Mouse (Mus musculus): ENCODE measurements at regions not wholly inside any gene's neighbourhood (a gene's known extent, or its start where the extent isn't known, plus 50 kb on each side); places are given as distances from the start of the nearest gene placed in this dataset.

DNA sequence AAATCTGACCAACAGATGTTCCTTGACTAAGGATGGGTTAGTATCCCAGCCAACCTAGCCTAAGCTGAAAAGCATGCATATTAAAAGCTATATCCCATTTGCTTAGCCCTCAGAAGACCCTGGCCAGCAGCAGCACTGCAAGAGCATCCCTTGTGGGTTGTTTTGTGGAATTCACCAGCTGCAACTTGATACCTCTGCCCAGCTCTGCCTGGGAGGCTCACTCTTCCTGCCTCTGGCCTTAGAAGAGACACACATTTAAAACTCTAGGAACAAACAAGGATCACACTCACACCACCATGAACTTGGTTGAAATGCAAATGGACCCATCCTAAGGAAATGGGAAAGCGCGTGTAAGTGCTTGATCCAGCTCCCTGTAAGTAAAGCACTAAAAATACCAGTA lies 107.7 kb upstream of the Arl4c start:
- DNase-seq (ENCODE audit: low spot score): no peak

DNA sequence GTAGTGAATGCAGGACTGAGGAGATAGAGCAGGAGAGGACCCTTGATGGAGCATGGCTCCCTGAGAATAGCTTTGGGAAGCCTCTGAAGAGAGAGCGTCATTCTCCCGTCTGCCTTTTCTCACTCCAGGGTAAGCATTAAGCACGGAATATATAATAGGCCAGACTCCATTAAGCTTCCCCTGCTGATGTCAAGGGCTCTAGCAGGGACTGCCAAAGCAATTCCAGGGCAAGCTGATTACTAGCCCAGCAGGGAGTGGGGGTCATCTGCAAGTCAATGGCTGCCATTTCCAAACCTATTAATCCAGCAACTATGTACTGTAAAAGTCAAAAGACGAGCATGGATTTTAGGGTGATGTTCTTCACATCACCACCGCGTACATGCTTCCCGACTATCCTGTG lies 111.2 kb upstream of the Arl4c start:
- DNase-seq (ENCODE audit: low spot score): peak; percentile 51

DNA sequence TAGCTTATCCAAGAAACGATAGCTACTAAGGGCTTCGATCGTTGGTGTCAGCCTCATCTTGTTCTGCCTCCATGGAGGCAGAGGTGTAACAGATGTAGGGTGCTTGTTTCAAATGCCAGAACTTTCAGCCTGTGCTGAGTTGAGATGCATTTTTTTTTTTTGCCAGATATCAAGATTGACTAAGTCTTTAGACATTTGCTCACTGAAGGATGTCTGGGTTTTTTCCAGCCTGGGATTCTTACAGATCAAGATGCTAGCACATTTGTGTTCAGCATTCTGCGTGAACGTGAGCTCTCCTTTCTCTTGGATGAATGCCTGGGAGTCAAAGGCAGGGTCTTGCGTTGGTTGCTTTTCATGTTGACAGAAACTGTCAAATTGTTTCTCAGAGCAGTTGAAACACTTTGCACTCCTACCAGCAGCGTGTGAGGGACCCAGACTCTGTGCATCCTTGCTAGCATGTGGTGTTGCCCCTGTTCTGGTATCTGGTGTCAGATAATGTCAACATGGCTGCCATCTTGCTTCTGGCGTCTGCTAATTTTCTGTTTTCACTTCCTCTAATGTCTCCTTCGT lies 114.4 kb upstream of the Arl4c start:
- no peak for DNase-seq (ENCODE audit: low spot score)

DNA sequence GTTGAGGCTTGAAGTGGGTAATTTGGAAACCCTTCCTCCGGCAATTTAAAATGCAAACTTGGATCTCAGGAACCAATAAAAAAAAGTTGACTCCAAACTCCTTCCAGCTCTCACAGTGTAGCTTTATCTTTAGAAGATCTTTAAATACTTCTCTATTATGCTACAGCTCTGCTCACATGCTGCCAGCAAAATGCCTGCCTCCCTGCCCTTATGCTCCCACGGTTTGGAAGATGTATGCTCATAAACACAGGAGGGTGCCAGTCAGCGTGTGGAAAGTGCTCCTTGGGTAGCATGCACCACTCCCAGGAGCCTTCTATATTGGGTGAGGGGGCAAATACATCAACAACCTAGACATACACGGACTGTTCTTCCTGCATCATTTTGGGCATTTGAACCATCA lies 123.2 kb upstream of the Arl4c start:
- DNase-seq (ENCODE audit: low spot score): no peak

DNA sequence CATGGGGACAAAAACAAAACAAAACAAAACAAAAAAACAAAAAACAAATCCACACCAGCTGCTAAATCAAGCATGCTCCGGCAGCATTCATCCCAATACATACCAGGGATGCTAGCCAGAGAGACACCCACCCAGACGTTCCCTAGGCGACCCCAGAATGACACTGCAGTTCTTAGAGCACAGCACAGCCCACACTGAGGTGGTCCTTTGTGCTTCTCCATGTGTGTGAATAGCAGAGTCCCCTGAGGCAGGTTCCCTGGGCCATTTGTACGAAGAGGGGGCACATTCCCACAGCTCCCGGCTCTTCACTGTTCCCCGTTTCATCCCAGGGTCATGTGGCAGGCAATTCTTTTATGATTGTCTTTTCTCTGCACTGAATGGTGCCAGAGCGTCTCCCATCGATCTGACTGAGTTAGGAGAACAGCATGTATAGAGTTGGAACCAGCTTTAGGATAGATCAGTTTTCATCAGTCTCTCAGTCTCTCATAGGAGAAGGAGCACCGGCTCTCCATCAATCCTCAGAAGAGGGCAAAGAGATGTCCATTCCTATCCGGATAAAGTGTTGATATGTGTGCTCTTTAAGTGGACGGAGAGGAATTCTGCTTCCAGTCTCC lies 136.7 kb upstream of the Arl4c start:
- no peak for DNase-seq (ENCODE audit: low spot score)

DNA sequence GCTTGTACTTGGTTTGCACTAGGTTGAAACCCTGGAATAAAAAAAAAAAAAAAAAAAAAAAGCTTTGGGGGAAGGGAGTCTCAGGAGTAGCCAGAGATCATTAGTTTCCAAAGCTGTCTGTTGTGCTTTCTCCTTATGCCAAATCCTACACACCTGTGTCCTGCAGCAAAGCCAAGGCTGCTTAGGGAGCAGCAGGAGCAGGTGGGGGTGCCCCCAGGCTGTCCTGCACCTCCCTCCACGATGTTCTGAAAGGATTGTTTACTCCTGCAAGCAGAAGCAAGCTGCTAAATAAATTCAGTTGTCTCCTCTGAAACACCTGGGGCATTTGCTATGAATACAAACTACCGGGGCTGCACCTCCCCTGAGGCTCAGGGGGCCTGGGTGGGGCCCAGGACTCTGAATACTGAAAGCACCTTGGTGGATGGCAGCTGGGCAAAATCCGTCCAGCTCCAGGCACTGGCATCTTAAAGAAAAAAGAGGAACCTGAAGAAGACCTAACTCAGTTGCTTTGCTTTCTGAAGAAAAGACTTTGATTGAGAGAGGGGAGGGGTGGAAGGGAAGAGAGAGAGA lies 137.5 kb upstream of the Arl4c start:
- DNase-seq (ENCODE audit: low spot score): no peak

DNA sequence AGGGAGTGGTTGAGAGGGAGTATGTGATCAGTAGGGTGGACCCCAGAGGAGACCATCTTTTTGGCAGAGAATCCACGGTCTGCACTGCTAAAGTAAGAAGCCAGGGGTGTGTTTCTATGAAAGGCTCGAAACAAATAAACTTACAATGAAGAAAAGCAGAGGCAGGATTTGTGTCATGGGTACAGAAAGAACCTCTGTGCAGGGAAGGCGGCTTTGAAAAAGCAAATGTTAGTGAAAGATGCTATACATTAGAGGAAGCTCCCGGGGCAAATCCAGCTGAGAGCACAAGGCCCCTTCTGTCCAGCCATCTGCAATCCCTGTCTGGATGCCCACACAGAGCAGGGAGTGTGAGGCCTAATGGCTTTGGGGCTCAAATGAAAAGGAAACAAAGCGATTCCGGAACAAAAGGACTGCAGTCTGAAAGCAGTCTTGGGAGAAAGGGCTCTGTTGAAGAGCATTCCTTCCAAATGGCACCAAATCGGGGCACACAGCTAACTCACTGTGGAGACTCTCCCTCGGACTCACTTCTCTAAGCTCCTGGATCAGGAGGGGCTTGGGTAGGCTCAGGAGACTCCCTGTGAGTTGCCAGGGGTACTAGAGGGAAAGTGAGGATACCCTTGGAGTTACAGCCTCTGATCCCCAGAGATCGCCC lies 138.1 kb upstream of the Arl4c start:
- DNase-seq (ENCODE audit: low spot score): peak; percentile 27

DNA sequence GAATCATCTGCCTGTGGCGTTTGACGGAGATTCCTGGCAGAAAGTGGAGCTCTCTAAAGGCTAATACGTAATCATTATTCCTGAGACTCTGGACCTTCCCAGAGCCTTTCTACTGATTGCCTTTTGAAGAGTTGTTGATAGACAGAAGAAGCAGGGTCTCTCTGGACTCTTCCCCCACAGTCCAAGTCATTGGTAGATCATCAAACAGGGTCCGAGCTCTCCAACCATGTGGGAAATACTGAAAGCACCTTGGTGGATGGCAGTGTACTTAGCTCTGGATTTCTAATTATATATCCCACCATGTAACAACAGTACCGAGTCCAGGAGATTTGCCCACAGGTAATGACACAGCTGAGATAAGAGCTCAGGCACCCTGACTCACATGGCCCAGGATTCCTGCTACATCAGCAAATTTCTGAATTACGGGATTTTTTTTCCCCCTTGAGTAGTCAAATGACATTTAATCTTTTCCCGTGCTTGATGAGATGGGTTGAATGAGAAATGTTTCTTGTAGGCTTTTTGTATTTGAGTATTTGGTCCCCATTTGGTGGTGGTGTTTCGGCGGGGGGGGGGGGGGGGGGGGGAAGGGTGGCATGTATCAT lies 139.1 kb upstream of the Arl4c start:
- no peak for DNase-seq (ENCODE audit: low spot score)

DNA sequence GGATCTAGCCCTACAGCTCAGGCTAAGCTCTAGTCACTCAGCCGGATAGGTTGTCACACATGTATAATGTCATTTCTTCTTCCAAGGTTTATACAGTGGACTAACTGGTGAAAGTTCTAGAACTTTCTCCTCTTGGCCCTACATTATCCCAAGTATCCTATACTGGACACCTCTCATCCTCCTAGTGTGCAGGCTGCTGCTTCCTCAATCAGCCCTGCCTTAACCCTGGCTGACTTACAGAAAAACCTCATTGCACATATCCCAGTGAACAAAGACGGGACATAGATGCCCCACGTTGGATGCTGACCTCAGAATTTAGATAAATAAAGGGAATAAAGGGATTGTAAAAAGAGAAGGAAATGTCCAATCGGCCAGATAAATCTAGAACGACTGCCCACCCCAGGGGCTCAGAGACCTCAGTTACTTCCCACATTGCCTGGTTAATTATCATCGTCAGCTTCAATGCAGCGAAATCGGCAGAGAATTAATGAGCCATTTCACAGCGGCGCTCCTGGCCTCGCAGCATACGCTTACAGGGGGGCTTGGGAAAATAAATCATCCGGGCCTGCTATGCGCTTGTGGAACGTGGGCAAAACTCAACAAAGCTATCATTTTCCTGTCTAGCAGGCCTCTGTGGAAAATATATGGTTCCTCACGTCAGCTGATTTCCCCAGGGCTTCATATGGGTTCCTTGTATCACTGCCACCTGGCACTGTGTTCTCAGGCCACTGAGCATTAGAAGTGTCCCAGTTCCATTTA lies 145.5 kb upstream of the Arl4c start:
- DNase-seq (ENCODE audit: low spot score): peak; percentile 82

DNA sequence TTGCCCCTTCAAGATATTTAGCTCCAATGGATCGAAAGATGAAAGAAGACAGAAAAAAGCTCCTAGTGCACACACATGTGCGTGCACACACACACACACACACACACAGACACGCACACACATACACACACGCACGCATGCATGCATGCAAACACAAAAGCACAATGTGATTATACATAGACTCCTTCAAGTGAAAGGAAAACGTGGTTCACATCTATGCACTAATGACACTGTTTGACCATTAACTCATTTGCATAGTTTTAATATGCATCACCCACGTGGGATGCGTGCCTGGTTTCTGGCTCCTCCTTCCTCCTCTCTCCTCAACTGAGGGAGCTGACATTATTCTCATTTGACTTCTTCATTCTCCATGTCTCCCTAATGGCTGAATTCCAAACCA lies 146.2 kb upstream of the Arl4c start:
- DNase-seq (ENCODE audit: low spot score): peak; percentile 55

DNA sequence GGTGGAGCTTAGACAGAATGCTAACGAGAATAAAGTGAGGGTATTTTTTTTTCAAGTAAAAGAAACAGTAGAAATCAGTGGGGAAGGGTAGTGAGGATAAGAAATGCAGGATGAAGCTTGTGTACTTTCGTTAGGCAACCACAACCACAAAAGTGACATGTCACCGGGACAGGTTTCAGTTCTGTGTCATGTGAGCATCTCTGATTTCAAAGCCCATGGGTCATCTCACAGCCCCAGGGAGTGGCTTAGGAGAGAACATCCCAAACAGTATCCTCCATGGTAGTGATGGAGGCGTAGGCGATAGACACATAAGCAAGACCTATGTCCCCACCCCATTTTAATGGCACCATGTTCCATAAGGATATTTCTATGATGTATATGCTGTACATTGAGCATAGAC lies 147.4 kb upstream of the Arl4c start:
- no peak for DNase-seq (ENCODE audit: low spot score)

DNA sequence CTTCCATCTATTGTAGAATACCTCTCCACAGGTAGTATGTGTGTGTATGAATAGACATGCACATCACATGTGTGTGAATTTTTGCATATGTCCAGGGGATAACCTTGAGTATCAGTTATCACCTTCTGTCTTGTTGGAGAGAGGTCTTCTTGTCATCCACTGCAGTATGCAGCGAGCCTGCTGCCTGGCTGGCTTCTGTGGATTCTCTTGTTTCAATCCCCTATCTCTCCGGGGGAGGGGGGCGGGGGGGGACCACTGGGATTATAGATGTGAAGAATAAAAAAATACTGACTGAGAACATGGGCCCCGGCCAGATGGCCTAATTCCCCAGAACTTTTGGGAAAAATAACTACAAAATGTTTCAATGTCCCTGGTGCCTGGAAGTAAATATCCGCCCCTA lies 149.9 kb upstream of the Arl4c start:
- no peak for DNase-seq (ENCODE audit: low spot score)

DNA sequence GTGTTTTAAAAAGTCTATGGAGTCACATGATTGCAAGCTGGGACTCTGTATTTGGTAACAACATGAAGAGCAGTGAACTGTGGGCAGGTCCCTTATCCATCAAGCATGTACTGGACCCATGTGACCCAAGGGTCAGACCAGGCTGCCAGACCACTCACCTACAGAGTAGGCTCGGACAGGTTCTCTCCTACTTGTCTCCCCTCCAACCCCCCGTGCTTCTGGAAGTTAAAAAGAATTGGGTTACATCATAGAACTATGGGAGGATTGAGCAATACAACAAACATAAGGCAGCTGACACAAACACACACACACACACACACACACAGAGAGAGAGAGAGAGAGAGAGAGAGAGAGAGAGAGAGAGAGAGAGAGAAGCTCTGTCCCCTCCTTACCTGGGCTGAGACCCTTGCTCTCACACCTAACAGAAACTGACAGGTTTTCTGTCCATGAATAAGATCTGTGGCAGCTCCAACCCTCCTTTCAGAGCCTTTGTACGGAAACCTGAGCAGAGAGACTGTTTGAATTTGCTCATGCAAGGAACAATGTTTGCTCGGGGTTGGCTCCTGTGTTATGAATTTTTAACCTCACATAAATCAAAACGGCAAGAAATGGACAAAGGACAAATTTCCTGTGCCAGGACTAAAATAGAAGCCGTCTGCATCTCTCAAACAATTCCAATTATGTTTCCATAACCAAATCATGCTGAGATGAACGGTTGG lies 159.0 kb upstream of the Arl4c start:
- no peak for DNase-seq (ENCODE audit: low spot score)

DNA sequence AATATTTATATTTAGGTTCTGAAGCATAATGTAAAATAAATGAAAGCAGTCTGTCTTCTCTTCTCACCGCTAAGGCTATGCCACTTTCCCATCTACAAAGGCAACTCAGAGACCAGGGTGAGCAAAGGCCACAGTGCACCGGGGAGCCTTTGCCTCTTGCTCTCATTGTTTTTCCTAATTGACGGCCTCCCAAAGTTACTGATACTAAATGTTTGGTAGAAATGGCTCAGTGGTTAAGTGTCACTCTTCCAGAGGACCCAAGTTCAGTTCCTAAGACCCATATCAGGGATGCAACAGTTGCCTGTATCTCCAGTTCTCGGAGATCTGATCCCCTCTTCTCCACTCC lies 159.5 kb upstream of the Arl4c start:
- no peak for DNase-seq (ENCODE audit: low spot score)

DNA sequence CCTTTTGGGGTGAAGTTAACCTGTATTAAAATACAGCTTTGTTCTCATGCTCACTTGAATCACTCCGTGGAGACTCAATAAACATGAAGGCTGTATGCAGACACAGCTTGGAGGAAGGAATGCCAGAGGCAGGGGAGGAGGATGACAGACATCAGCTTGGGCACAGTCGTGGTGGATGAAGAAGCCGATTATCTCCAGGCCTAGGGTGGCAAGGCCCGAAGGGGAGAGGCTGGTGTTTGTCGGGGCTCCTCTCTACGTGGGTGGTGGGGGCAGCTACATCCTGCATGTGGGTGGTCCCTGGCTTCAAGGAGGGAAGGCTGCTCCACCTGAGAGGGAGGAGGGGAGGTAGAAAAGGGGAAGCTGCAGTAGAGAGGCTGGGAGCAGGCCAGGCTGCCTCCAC lies 163.4 kb upstream of the Arl4c start:
- no peak for DNase-seq (ENCODE audit: low spot score)

DNA sequence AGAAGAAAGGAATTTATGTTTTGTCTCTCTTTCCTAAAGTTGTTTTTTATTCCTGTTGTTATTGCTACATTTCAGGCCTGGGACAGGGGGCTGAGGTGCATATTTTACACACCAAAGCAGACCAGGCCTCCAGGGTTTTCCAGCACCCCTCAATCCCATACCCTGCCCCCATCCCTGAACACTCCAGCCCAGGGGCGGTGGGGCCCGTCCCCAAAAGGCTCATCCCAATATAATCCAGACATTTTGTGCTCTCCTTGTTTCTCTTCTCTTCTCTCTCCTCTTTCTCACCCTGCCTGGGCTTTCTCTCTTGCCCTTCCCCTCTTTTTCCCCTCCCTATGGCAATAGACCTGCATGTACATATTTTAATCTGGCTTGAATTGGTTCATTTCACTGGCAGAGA lies 164.6 kb upstream of the Arl4c start:
- no peak for DNase-seq (ENCODE audit: low spot score)

DNA sequence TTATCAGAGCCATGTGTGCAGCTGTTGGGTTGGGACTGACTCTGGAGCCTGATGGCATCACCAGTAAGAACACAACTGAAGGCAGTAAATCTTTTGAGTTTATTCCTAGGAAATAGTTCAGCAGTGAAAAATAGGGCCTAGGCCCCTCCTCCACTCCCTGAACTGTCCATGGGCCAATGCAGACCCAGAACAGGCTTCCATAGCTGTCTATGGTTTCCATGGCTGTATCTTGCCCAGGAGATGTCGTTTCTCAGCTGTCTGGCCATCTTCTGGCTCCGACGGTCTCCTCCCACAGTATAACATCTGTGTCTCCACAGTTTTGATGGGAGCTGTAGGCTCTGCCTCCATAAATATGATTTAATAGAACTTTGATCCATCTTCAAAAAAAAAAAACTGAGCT lies 165.1 kb upstream of the Arl4c start:
- DNase-seq (ENCODE audit: low spot score): no peak

DNA sequence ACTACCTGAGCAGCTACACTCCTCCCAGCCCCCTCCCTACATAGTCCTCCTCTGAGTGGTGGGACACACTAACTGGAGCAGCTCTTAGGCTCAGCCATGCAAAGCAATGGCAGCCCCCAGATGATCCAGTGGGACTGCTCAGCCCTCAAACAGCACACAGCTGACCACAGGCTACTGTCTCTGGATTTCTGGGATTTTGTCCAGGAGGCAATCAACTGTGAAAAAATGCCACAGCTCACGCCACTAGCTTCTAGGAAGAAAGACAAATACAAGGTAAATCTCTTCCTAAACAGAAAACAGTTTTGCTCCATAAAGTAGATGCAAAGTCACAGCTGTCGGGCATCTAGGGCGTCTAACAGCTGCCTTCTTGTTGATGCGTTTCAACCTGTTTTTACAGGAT lies 167.9 kb upstream of the Arl4c start:
- DNase-seq (ENCODE audit: low spot score): no peak

DNA sequence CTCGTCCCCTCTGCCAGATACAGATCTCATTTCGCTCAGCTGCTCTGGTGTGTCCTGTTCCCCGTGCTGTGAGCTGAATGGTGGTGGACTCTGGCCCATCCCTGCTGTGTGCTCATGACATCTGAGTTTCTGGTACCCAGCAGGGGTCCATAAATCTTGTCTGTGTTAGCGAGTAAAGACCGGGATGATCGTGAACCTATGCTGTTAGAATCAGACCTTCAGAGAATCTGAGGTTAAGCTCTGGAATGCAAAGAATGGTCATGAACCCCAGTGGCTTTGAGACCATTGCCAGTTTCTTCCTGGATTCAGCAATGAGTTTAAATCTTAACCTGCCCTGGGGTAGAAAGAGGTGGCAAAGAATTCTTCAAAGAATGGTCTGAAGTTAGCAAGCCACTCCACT lies 173.3 kb upstream of the Arl4c start:
- no peak for DNase-seq (ENCODE audit: low spot score)

DNA sequence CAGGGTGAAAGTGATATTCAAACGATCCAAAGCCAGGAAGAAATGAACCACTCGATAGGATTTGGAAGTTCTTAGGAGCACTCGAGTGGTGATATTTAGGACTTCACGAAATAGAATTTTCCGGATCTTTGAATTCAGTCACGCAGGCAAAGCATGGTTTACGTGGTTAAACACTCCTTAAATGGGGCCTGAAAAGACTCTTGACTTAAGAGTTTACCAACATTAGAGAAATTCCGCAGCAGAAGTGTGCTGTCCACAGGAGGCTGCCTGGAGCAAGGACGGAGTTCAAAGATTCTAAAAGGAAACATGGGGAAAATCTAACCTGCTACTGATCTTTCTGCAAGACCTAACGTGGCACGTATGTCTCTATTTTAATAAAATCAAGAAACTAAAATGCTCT lies 175.4 kb upstream of the Arl4c start:
- DNase-seq (ENCODE audit: low spot score): no peak

DNA sequence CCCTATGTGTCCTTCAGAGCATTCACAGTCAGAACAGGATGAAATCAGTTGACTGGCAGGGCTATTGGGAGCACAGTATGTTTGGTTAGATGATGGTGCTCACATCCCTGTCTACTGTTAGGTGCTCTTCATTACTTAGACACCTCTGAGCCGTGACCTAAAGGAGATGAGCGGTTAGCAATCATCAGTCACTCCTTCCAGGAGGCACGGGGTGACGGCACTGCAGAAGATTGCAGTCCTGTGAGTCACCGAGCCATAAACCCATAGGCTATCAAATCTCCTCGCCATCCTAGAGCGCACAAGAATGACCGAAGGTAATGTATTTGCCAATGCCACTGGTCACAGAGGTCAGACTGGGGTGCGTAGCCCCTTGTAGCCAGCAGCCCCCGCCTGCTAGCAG lies 176.8 kb upstream of the Arl4c start:
- DNase-seq (ENCODE audit: low spot score): no peak

DNA sequence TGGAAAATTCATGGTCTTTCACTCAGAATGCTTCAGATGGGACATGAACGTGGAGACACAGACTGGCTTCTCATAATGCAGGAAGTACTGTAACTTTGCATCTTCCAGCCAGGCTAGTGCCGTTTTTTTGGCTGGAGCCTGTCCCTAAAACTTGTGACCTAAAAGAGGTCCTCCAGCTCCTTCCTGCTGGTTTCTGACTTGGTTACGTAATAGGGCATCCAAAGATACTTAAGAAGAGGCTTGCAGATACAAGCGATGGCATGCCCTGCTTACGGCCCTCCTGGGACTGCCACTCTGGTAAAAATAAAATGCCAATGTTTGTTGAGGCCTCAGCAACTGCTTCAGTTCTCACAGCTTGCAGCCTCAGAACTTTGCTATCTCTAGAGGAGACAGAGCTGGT lies 177.3 kb upstream of the Arl4c start:
- no peak for DNase-seq (ENCODE audit: low spot score)
